Mouse (Mus musculus) lung, adult 2 months (tissue): ENCODE data around the gene Gm20388. TPM values are rescaled to one million over a fixed set of nuclear protein-coding genes. Genes with fewer than 3 reads are reported as not detected.

Source experiments
- DNase-seq: peaks from one replicate; pipeline ENCODE4 v3.0.0; 2022
- H3K4me1 ChIP-seq: fragments of 200-500 bp; 2 replicates; pipeline ENCODE4 v1.6.1; 2011; ENCODE audit warnings: low read length; ENCODE audit not compliant: control insufficient read depth, insufficient read depth
- H3K4me3 ChIP-seq: fragments of 200-500 bp; replicated peaks from 2 replicates; pipeline ENCODE3; 2011; ENCODE audit warnings: low read depth, mild to moderate bottlenecking, control low read depth, low read length; ENCODE audit errors: extremely low read depth
- CTCF ChIP-seq: fragments of 200-500 bp; IDR thresholded peaks from 2 replicates; pipeline ENCODE4 v1.5.1; 2011; ENCODE audit warnings: mild to moderate bottlenecking, low read length, control low read depth; ENCODE audit not compliant: insufficient read depth
- POLR2A ChIP-seq: fragments of 200-500 bp; IDR thresholded peaks from 2 replicates; pipeline ENCODE4 v1.6.1; 2011; ENCODE audit warnings: low read depth, mild to moderate bottlenecking, control low read depth, low read length, borderline replicate concordance; ENCODE audit errors: extremely low read depth
- WGBS: fragments of 180-500 bp; shearing (Covaris S2); methylation state at CpG from one replicate; pipeline ENCODE4 v1.1.7; 2018; 5-methylcytosine and 5-hydroxymethylcytosine counted together
- polyA plus RNA-seq: library from polyadenylated mRNA; depleted of rRNA; stranded (reverse); fragments of >200 nt; gene quantifications from 2 replicates; pipeline ENCODE4 v1.2.3, GENCODE M21; 2012

Gm20388 gene
- polyA plus RNA-seq, 1 experiment = 67.8 TPM

DNA sequence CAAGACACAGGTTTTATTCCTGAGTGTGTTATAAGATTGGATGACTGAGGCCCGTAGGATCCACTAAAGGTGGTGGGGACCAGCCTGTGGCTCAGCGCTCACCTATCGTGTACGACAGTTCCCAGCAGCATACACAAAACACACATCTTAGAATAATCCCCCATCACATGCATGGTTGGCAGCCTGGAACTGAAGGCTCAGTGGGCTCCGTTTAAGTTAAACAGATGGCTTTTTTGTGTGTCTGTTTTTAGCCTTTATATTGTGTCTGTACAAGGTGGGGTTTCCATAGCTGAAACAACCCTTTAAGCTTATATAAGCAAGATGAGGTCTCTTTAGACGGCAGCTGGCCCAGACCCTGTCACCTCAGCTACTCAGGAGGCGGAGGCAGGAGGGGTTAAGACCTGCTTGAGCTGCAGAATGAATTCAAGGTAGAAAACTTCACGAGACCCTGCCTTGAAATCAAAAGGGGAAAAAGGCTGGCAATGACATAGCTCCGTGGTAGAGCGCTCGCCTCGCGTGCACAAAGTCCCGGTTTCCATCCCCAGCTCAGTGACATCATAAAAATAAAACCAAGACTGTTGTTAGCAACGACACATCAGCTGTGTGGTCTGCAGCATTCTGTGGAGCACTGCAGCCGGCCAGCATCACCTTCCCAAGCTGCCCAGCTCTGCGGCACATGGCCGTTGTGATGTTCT, 835.5 kb downstream of the Gm20388 start:
- TF ChIP-seq POLR2A (no peak), CTCF (no peak)
- no peak overlapping the region for H3K4me3 ChIP-seq
- peaks cover 4% of the 10 kb centered on the region for H3K4me1 ChIP-seq
- no peak for DNase-seq
- 88% methylated on average over 18 of the region's 18 CpGs for WGBS

DNA sequence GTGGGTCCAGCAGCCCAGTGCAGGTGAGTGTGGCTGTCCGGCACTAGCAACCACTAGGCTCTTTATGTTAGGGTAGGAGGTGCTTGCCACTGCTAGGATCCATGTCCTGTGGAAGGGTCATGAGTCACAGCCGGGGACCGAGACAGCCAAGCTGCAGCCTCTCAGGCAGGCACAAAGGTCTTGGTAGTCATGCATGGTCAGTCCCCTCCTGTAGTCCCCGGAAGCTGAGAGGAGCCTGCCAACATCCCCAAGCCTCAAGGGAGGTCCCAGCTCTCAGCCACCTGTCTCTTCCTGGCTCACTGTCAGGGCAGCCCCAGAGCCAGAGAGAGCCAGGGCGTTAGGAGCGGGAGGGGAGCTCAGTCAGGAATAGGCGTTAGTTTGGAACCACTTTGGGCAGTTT, 836.6 kb downstream of the Gm20388 start:
- Histone ChIP-seq H3K4me3 (no peak overlapping the region), H3K4me1 (peaks cover 9% of the 10 kb centered on the region)
- TF ChIP-seq POLR2A (no peak), CTCF (no peak)
- WGBS = 80% methylated on average over 7 of the region's 7 CpGs
- no peak for DNase-seq

DNA sequence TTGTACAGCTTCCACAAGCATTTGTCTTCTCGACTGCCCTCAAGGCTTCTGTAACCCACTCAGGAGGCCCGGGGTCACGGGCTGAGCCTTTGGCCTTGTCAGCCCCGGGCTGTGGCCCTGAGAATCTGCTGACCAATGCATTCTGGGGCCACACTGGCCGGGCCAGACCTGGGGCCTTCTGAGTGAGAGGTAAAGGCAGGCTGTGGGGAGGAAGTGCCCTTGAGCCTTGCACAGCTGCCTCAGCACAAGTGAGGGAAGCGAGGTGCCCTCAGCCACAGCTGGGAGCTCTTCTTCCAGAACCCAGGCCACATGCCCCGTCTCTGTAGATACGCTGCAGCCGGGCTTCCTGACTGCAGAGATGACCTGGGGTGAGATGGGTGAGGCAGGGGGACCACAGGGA, 840.0 kb downstream of the Gm20388 start:
- Histone ChIP-seq H3K4me1 (peaks cover 8% of the 10 kb centered on the region), H3K4me3 (no peak overlapping the region)
- WGBS = 85% methylated on average over 9 of the region's 9 CpGs
- no peak for TF ChIP-seq POLR2A
- no peak for TF ChIP-seq CTCF
- no peak for DNase-seq

DNA sequence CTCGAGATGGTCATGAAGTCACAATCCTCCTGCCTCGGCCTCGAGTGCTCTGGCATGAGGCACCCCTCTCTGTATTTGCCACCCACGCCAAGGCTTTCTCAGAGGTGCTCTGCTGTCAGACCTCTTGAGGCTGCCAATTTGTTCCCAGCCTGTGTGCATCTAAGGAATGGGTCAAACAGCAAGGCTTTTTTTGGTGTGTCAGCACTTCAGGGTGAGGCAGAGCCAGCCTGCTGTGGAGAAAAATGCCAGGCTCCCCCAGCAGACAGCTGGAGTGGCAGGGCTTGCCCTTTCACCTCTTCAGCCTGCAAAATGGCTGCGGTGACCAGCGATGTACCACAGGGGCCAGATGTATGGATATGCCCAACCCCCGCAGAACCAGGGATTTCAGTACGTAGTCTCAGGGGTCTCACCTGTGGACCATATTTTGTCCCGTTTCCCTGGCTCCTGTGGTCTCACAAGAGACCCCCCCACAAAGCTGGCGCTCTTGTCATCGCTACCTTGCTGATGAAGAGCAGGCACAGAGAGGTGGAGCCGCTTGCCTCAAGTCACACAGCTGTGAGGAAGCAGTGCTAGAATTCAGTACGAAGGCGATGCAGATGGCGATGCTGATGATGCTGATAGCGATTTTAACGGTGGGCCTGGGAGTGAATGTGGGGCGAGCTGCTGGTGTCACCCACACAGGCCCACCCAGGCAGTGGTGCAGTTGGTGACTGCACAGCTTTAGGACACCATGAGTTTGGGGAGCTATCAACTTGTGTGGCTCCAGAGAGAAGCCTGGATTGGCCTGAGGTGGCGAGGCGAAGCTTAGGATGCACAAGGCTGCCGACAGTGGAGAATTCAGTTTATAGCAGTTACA, 840.8 kb downstream of the Gm20388 start:
- no peak overlapping the region for H3K4me3 ChIP-seq
- no peak for DNase-seq
- 68% methylated on average over 21 of the region's 21 CpGs for WGBS
- H3K4me1 ChIP-seq = peaks cover 8% of the 10 kb centered on the region
- TF ChIP-seq CTCF = no peak

DNA sequence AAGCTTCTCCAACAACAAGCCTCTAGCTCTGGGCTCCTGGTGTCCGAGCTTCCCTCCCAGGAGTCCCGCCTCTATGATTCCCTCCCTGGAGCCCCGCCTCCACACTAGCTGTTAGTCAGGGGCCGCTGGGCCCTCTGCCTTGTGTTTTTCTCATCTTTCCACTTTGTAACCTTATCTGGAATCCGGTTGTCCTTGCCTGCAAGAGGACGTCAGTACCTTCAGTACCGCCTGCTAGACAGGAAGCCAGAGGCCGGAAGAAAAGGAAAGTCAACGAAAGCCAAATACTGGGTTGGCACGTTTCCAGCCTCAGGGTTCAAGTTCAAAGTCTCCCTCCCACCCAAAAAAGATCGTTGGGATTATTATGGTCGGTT, 841.4 kb downstream of the Gm20388 start:
- peaks cover 8% of the 10 kb centered on the region for H3K4me1 ChIP-seq
- DNase-seq = no peak
- H3K4me3 ChIP-seq = no peak overlapping the region
- WGBS = 5% methylated on average over 12 of the region's 12 CpGs
- TF ChIP-seq POLR2A (no peak), CTCF (no peak)

DNA sequence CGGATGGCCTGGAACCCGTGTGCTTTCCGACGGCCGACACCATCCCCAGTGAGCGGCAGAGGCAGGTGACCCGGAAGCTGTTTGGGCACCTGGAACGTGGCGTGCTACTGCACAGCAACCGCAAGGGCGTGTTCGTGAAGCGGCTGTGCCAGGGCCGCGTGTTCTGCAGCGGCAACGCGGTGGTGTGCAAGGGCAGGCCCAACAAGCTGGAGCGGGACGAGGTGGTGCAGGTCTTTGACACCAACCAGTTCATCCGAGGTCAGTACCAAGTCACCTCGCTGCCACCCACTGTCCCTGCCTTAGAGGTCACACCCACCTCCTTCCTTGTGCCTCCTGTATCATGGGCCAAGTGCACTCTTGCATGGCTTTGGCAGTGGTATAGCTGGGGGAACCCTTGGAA, 842.8 kb downstream of the Gm20388 start:
- Histone ChIP-seq H3K4me1 (peaks cover 8% of the 10 kb centered on the region), H3K4me3 (no peak overlapping the region)
- WGBS = 94% methylated on average over 22 of the region's 22 CpGs
- DNase-seq = no peak
- TF ChIP-seq CTCF (no peak), POLR2A (no peak)

DNA sequence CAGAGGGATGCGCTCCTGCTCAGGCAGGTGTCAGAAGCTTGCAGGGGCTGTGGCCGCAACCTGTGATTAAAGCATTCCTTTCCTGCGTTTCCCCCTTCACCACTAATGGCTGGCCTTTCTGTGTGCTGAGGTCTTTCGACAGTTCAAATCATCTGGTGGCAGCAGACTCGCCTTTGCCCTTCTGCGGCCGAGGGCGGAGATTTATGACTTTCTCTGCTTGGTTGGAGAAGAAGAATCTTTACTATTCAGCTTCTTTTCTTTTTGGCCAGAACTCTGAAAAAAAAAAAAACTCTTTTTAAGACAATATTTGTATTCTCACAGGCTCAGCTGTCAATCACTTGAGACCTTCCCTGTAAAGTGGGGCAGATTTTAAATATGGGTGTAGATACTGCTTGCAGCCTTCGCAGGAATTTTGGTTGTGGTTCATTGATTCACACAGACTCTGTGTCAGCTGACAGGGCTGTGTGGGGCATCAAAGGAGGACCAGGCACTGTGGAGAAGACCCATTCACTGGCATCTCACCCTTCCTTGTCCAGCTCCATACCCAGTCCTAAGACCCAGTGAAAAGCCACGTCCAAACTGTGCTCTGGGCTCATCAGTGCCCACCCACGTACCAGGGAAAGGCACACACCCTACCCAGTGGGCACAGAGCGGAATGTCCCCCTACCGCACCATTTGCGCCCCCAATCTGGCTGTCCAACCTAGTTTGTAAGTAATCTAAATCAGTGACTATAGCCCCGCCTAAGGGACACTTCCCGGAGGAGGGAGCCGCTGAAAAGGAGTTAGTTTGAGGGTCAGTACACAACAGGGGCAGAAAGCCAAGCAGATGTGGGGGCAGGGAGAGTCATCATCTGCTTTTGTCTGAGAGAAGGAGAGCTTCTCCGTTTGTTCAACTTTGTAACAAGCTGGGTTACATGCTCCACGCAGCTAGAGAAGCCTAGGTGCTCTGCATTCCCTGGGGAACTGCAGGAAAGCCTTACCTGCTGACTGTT, 845.0 kb downstream of the Gm20388 start:
- no peak overlapping the region for H3K4me3 ChIP-seq
- 73% methylated on average over 19 of the region's 19 CpGs for WGBS
- no peak for DNase-seq
- no peak for TF ChIP-seq POLR2A
- H3K4me1 ChIP-seq = peaks cover 8% of the 10 kb centered on the region

DNA sequence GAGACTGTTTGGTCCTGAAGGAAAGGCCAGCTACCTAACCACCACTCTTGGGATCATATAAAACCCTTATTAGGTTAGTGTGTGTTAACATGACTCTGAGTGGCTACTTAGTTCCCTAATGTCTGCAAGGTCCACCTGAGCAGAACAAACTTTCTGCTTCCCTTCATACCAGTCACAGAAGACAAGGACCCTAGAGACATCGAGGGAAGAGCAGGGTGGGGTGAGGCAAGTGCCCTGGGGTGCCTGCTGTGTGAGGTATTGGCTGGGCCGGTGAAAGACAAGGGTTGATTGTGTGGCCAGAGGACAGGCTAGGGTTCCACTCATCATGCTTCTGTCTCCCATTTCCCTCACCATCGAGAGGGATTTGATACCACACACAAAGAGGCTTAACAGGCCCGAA, 847.4 kb downstream of the Gm20388 start:
- TF ChIP-seq POLR2A = no peak
- TF ChIP-seq CTCF = no peak
- Histone ChIP-seq H3K4me3 (no peak overlapping the region), H3K4me1 (0 out of 2 replicates have a peak, but pooled peaks cover 1% of the 10 kb centered on the region)
- no peak for DNase-seq
- WGBS = 60% methylated on average over 4 of the region's 4 CpGs

DNA sequence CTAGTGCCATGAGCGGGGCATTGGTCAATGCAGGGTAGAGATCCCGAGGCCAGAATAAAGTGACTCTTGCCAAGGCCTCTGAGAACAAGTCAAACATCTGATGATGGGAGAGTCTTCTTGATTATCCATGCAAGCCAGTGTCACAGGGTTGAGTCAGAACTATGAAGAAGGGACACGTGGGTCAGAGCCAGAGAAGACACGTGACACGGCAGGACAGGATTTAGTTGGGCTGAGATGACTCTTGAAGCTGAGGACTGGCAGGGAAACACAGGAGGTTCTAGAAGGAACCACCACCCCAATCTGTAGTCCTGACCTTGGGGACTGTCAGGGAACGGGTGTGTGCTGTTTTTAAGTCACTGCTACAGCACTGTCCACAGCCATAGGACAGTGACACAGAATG, 849.2 kb downstream of the Gm20388 start:
- no peak for DNase-seq
- 0 out of 2 replicates have a peak, but pooled peaks cover 3% of the 10 kb centered on the region for H3K4me1 ChIP-seq
- TF ChIP-seq POLR2A = no peak
- no peak for TF ChIP-seq CTCF
- no peak overlapping the region for H3K4me3 ChIP-seq
- 74% methylated on average over 6 of the region's 6 CpGs for WGBS
